Mouse (Mus musculus): ENCODE results near the gene Trim17.

GRCm38 (mm10) chr11:58991911-58992310, 37.4 kb downstream of the Trim17 start:
- TF ChIP-seq CTCF (IDR thresholded peaks at IDR 0.05) (no peak), EP300 (IDR thresholded peaks at IDR 0.05) (no peak)

Measured in lung, postnatal 0 days (tissue).